Mouse (Mus musculus): ENCODE data around the gene Chd3. TPM values are rescaled to one million over a fixed set of nuclear protein-coding genes. Genes with fewer than 3 reads are reported as not detected.

The Chd3 gene
- total RNA-seq, 2 experiments from 2014 or later: 12.0 to 13.9 TPM

GRCm38 (mm10) chr11:69389531-69390399 lies 20.6 kb upstream of the Chd3 start:
- DNase-seq: no peak

- no peak for DNase-seq
Measured at GRCm38 (mm10) chr11:69388680-69389079, 19.5 kb upstream of the Chd3 start.

GRCm38 (mm10) chr11:69386758-69387157 lies 17.6 kb upstream of the Chd3 start:
- no peak for DNase-seq

- no peak for DNase-seq
Measured at GRCm38 (mm10) chr11:69384979-69385378, 15.8 kb upstream of the Chd3 start.

GRCm38 (mm10) chr11:69382478-69383105 lies 13.4 kb upstream of the Chd3 start:
- peak; percentile 61 for DNase-seq

GRCm38 (mm10) chr11:69381356-69381755 lies 12.2 kb upstream of the Chd3 start:
- no peak for DNase-seq

- no peak for DNase-seq
Measured at GRCm38 (mm10) chr11:69379600-69379999, 10.4 kb upstream of the Chd3 start.

DNA sequence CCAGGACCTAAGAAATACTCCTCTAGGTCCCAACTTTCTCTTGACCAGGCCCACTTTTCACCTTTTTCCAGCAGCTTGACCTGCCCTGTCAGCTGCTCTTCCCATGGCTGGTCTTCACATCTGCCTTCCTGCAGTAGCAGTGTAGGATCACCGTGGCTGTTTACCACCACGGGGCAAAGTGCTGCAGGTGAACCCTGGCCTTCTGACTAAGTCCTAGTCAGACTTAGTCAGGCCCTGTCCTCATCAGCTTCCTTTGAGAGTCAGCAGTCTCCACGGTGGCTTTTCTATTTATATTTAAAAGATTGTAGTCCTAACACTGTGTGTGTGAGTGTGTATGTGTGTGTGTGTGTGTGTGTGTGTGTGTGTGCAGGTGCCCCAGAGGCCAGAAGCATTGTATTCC lies 8.6 kb upstream of the Chd3 start:
- no peak for DNase-seq

- DNase-seq: no peak
Measured at GRCm38 (mm10) chr11:69375646-69376045, 6.4 kb upstream of the Chd3 start.

DNA sequence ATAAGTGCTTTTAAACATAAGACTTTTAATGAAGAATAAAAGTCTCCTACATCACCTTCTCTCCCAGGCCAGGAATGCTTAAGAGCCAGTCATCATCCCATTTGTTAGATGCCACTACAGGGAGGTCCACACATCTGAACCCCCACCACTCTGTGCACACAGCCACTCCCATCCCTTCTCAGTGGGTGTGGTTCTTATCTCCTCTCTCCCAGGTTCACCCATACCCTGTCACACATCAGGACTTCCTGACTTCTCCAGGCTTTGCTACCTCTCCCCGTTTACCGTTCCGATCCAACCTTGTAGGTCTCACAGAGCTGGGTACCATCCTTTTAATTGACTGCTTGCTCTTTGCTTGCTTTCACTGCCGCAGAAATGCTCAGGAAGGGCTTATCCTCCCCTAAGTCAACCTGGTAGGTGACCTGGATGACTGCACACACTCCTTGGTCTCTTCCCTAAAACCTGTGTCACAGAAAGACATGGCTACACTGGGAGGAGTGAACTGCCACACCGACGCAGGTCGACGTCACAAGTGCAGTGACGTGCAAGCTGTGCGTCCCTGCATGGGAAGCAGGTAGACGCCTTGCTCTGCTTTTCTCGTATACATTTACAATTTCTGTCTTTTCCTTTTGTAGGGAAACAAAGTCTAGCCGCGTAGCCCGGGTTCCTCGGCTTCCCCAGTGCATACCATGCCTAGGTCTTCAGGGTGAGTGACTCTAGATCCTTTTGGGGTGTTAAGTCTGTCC lies 4.2 kb upstream of the Chd3 start:
- no peak for DNase-seq

GRCm38 (mm10) chr11:69372780-69373170 lies 3.6 kb upstream of the Chd3 start:
- DNase-seq: no peak

GRCm38 (mm10) chr11:69372056-69372779 lies 3.0 kb upstream of the Chd3 start:
- DNase-seq: no peak

DNA sequence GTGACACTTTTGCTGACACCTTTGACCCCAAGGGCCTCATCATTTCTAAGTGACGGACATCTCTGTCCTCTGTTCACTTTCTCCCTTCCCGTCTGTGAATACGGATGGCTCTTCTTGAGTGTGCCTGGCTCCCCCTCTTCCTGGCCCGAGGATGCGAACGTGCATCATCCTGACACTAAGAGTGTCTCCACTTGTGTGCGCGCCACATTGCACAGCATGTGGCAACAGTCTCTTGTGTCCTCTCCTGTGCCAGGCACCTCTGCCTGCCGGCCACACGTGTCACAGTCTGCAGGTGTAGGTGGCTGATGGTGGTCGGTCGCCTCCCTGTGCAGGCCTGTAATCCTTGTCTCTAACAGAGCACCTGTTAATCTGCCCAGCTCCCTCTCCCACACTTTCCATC lies 2.4 kb upstream of the Chd3 start:
- no peak for DNase-seq

- no peak for DNase-seq
Measured at GRCm38 (mm10) chr11:69370817-69371215, 1.6 kb upstream of the Chd3 start.

DNA sequence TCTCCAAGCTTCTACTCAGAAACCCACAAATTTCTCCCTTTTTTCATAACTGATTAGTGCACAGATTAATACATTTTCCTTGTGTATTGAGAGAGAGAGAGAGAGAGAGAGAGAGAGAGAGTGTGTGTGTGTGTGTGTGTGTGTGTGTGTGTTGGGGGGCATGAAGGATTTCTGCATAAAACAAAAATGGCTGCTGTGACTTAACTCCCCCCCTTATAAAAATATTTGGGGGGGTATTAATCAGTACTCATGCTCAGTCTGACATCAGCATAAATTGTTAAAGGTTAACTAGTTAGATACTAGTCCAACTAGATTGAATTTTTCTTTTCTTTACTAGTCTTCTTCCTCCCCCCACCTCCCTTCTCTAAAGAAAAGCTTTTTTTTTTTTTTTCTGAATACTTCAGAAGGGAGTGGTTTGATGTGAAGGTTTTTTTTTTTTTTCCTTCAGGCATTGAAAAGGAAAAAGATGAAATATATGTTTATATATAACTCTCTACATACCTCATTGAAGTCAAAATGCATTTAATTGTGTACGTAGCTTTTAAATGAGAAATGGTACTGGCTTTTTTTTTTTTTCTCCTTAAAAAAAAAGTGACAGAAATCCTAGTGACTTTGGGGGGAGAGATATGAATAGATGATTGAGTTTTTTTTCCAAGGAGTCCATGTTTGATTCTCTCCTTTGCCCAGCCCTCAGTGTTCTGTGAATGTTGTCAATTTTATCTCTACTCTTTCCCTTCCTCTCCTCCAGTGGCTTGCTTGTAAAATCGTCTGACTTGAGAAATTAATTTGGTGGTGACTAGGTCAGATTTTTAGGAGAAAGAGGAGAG lies 997 bp upstream of the Chd3 start:
- DNase-seq: no peak

DNA sequence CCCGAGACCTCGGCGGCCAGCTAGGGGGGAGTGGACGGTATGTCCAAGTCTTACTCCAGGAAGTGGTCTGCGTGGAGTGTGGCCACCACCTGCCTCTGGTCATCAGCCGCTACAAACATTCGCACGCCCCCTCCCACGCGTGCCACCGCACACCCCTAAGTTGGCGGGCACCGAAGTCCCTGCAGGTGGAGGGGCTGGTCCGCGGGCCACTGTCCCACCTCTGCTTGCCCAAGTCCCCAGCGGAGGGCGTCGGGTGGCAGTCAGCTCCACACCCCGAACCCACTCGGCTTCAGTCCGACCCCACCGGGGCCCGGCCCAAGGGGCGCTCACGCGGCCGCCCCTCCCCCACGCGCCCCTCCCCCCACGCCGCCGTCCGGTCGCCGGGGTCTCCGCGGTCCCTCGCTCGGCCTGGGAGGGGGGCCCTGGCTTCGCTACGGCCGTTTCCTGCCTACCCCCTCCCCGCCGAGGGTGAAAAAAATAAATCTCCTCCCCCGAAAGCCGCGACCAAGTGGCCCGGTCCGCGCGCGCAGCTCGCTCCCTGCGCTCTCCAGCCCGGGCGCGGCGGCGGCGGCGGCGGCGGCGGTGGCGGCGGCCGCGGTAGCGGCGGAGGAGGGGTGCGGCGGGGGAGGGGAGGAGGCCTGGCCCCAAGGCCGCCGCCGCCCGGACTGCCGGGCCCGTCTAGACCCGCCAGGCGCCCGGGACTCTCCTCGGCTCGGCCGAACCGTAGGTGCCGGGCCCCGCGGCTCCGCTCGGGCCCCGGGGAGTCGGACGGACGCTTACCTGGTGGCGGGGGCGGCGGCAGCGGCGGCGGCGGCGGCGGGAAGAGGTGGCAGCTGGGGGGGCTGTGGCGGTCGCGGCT lies 621 bp downstream of the Chd3 start:
- peak; percentile 46 for DNase-seq

DNA sequence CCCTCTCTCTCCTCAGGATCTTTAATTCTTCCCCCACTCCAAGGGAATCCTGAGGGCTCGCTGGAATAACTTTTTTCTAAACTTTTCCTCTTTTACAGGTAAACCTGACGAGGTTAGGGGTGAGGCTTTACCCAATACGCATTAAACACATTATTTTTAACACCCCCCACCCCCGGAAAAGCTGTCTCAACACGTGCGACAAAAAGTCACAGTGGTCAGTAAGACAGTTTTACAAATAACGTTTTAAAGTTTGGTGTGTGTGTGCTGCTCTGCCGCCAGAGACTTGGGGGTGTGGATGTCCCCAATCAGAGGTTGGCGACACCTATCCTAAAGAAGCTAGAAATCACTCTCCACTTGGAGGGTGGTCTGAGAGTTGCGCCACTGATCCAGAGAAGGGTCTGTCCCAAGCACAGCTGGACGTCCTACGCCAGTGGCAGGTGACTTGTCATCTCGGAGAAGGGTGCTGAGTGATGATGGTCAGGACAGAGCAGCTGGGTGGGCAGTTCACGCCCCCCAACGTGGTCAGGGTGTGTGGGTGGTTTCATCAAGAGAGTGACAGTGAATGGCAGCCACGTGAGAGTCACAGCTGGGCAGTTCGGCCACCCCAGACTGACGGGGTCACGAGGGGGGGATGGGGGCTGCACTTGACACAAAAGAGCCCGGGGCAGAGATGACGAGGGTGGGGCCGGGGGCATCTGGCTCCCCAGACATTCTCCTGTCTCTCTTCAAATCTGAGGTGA lies 1.4 kb downstream of the Chd3 start:
- no peak for DNase-seq

DNA sequence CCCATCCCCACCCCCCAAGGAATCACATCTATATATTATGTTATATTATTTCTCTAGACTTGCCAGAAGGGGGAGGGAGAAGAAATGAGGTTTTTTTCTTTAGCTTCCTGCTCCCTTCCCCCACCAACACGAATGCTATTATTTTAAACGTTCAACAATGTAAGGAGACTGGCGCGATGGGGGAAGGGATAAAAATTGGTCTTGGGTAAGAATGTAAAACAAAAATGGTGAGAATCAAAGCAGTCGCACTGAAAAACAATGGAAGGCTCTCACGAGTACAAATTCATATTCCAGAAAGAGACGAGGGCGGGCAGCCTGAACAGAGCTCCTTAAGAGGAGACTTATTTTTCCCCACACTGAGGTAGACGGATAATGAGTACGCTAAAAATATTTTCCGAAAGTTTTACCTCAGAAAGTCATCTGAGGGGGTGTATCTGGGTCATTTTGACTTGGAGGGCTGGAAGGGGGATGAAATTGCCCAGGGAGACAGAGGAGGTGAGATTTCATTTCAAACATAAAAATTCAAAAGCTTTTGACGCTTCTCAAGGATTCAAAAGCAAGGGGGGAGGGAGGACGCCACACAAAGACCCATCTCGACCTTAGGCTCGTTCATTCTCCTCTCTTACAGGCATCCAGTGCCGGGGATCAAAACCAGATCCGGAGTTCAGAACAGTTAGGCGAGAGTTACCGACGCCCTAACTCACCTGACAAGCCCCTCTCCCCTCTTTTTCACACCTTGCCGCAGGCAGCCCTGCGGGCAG lies 2.2 kb downstream of the Chd3 start:
- DNase-seq: no peak

Data from gastrocnemius, postnatal 25 days (tissue).